ENCODE assay signal across 24 mouse cellular contexts in genomic region chr1:34892466-34892865, GRCm38 (mm10).
"Had no signal": no experiment of that assay in that cellular context is flagged by ENCODE, and none has a peak within 500 bp of the region (broad histone marks: within the 10 kb centered on the region; RNA-seq: fewer than 3 reads in every experiment).

No protein-coding gene starts in this region.

- DNase-seq: cerebellum, adult 18-20 months; cerebellum, adult 2 months; cerebellum, adult 8-10 months; cerebellum, adult 9-10 months; cerebellum, adult 9-11 months; cerebellum, postnatal 10 days; cerebellum, postnatal 14 days; cerebellum, postnatal 36 days; embryo, embryonic 11 days; forebrain, postnatal 0 days; gastrocnemius, adult 2 months; gastrocnemius, postnatal 10 days; gastrocnemius, postnatal 14 days; gastrocnemius, postnatal 25 days; gastrocnemius, postnatal 36 days; heart, adult 18-20 months; heart, adult 2 months had no signal

- H3K9ac ChIP-seq: embryonic facial prominence, embryonic 12.5 days; embryonic facial prominence, embryonic 15.5 days; forebrain, embryonic 12.5 days; forebrain, embryonic 13.5 days; forebrain, embryonic 15.5 days; forebrain, postnatal 0 days had no signal

- H3K4me2 ChIP-seq: embryonic facial prominence, embryonic 12.5 days; embryonic facial prominence, embryonic 15.5 days; forebrain, embryonic 12.5 days; forebrain, embryonic 13.5 days; forebrain, embryonic 15.5 days had no signal

- H3K4me1 ChIP-seq: embryonic facial prominence, embryonic 12.5 days; embryonic facial prominence, embryonic 15.5 days; forebrain, embryonic 10.5 days; forebrain, embryonic 12.5 days; forebrain, embryonic 13.5 days; forebrain, embryonic 15.5 days had no signal

- H3K36me3 ChIP-seq: embryonic facial prominence, embryonic 12.5 days; embryonic facial prominence, embryonic 15.5 days; forebrain, embryonic 10.5 days; forebrain, embryonic 12.5 days; forebrain, embryonic 15.5 days had no signal

- H3K9me3 ChIP-seq: embryonic facial prominence, embryonic 12.5 days; embryonic facial prominence, embryonic 15.5 days; forebrain, embryonic 10.5 days; forebrain, embryonic 12.5 days; forebrain, embryonic 13.5 days; forebrain, embryonic 15.5 days had no signal

- H3K4me3 ChIP-seq: embryonic facial prominence, embryonic 12.5 days; embryonic facial prominence, embryonic 15.5 days; erythroblast, embryonic 14.5 days; forebrain, embryonic 10.5 days; forebrain, embryonic 12.5 days; forebrain, embryonic 13.5 days; forebrain, embryonic 15.5 days; gastrocnemius, adult 2 months; heart, adult 2 months had no signal

- H3K27me3 ChIP-seq: embryonic facial prominence, embryonic 12.5 days; embryonic facial prominence, embryonic 15.5 days; forebrain, embryonic 12.5 days; forebrain, embryonic 15.5 days had no signal

- H3K27ac ChIP-seq: embryonic facial prominence, embryonic 12.5 days; embryonic facial prominence, embryonic 15.5 days; forebrain, embryonic 10.5 days; forebrain, embryonic 12.5 days; forebrain, embryonic 13.5 days; forebrain, embryonic 15.5 days; gastrocnemius, adult 2 months; heart, adult 2 months had no signal
